28 mouse cellular contexts compared by ENCODE assay signal in genomic region chr19:24676429-24676828, GRCm38 (mm10). TPM values are rescaled to one million over a fixed set of nuclear protein-coding genes. Genes with fewer than 3 reads are reported as not detected.
DNase-seq lines count a peak whose midpoint lies in the region; ATAC-seq and TF ChIP-seq lines count a peak whose summit lies in the region.
"Had no signal": no experiment of that assay in that cellular context is flagged by ENCODE, and none has a peak within 500 bp of the region (broad histone marks: within the 10 kb centered on the region; RNA-seq: fewer than 3 reads in every experiment).

No protein-coding gene starts in this region.

- 84% methylated on average over 7 of the region's 7 CpGs for WGBS in intestine, postnatal 0 days
- WGBS in intestine, embryonic 15.5 days = 82% methylated on average over 7 of the region's 7 CpGs
- 40% methylated on average over 7 of the region's 7 CpGs for WGBS in heart, embryonic 16.5 days

- H3K4me3 ChIP-seq in intestine, postnatal 0 days (ENCODE audit: low read depth, low read length) = no peak overlapping the region
- H3K4me3 ChIP-seq in intestine, embryonic 15.5 days (replicated peaks) = no peak overlapping the region
- no peak overlapping the region for H3K4me3 ChIP-seq in heart, embryonic 16.5 days (ENCODE audit: low read length)
- H3K4me3 ChIP-seq: forebrain, embryonic 13.5 days; midbrain, embryonic 13.5 days; neural tube, embryonic 15.5 days had no signal

- peaks cover 6% of the 10 kb centered on the region; the same call in 1 of the 2 replicates for H3K4me1 ChIP-seq in intestine, postnatal 0 days (replicated peaks; ENCODE audit: control insufficient read depth, insufficient read depth, low read length)
- H3K4me1 ChIP-seq in intestine, embryonic 15.5 days (replicated peaks) = peaks cover 9% of the 10 kb centered on the region
- peaks cover 21% of the 10 kb centered on the region for H3K4me1 ChIP-seq in heart, embryonic 16.5 days (ENCODE audit: control insufficient read depth, insufficient read depth, low read length)
- H3K4me1 ChIP-seq: forebrain, embryonic 13.5 days; midbrain, embryonic 13.5 days; neural tube, embryonic 15.5 days had no signal

- H3K36me3 ChIP-seq in intestine, postnatal 0 days (ENCODE audit: control insufficient read depth, insufficient read depth) = no peaks in the 10 kb centered on the region
- H3K36me3 ChIP-seq in intestine, embryonic 15.5 days = no peaks in the 10 kb centered on the region
- no peaks in the 10 kb centered on the region for H3K36me3 ChIP-seq in heart, embryonic 16.5 days (ENCODE audit: control insufficient read depth, insufficient read depth)
- H3K36me3 ChIP-seq: midbrain, embryonic 13.5 days; neural tube, embryonic 15.5 days had no signal

- 0 out of 2 replicates have a peak overlapping the region, but pooled peaks have one; percentile 3 for H3K4me2 ChIP-seq in intestine, postnatal 0 days (replicated peaks; ENCODE audit: low read depth)
- H3K4me2 ChIP-seq in intestine, embryonic 15.5 days (replicated peaks) = no peak overlapping the region
- H3K4me2 ChIP-seq in heart, embryonic 16.5 days (ENCODE audit: low read depth, low read length) = no peak overlapping the region
- H3K4me2 ChIP-seq: forebrain, embryonic 13.5 days; hindbrain, embryonic 14.5 days; midbrain, embryonic 13.5 days; neural tube, embryonic 15.5 days had no signal

- no peak for ATAC-seq in intestine, postnatal 0 days
- no peak for ATAC-seq in intestine, embryonic 15.5 days
- peak; percentile 62 for ATAC-seq in heart, embryonic 16.5 days (replicated peaks; ENCODE audit: extremely low read depth, insufficient read depth, low FRiP score)
- ATAC-seq: forebrain, embryonic 13.5 days; midbrain, embryonic 13.5 days; Patski had no signal

- no peaks in the 10 kb centered on the region for H3K27me3 ChIP-seq in intestine, postnatal 0 days (replicated peaks; ENCODE audit: control insufficient read depth, insufficient read depth, low read length)
- H3K27me3 ChIP-seq in intestine, embryonic 15.5 days (replicated peaks) = no peaks in the 10 kb centered on the region
- no peaks in the 10 kb centered on the region for H3K27me3 ChIP-seq in heart, embryonic 16.5 days (ENCODE audit: control insufficient read depth, insufficient read depth, low read length)
- H3K27me3 ChIP-seq: forebrain, embryonic 13.5 days; midbrain, embryonic 13.5 days; neural tube, embryonic 15.5 days; Patski had no signal

- H3K9me3 ChIP-seq in intestine, postnatal 0 days (ENCODE audit: control insufficient read depth) = no peaks in the 10 kb centered on the region
- no peaks in the 10 kb centered on the region for H3K9me3 ChIP-seq in intestine, embryonic 15.5 days
- no peaks in the 10 kb centered on the region for H3K9me3 ChIP-seq in heart, embryonic 16.5 days (replicated peaks; ENCODE audit: control insufficient read depth, low read length)
- H3K9me3 ChIP-seq: forebrain, embryonic 13.5 days; midbrain, embryonic 13.5 days; neural tube, embryonic 15.5 days had no signal

- peak; percentile 94 for DNase-seq in heart, adult 11 months
- no peak for DNase-seq in heart, adult 8-10 months (ENCODE audit: low spot score)
- DNase-seq in ovary, postnatal 10 days (ENCODE audit: low spot score) = no peak
- DNase-seq in cerebellum, adult 9-11 months = no peak
- DNase-seq: adrenal gland, postnatal 10 days; cerebellum, adult 8-10 months; cerebellum, postnatal 36 days; kidney, adult 9 months; kidney, postnatal 14 days; liver; lung, adult 2 months; lung, postnatal 10 days; right cerebral cortex, postnatal 25 days; spleen, adult 18-20 months; thymus, postnatal 25 days had no signal

- no peak for TF ChIP-seq CTCF in intestine, postnatal 0 days (IDR thresholded peaks at IDR 0.05; ENCODE audit: low read depth)

- no peak overlapping the region for H3K9ac ChIP-seq in intestine, postnatal 0 days (ENCODE audit: low read depth, low read length)
- H3K9ac ChIP-seq in intestine, embryonic 15.5 days = no peak overlapping the region
- H3K9ac ChIP-seq in heart, embryonic 16.5 days (ENCODE audit: low read length) = no peak overlapping the region
- H3K9ac ChIP-seq: forebrain, embryonic 13.5 days; hindbrain, embryonic 14.5 days; liver, embryonic 14.5 days; midbrain, embryonic 13.5 days; neural tube, embryonic 15.5 days had no signal

- no peak overlapping the region for H3K27ac ChIP-seq in intestine, postnatal 0 days (ENCODE audit: low read depth, low read length)
- H3K27ac ChIP-seq in intestine, embryonic 15.5 days = no peak overlapping the region
- H3K27ac ChIP-seq in heart, embryonic 16.5 days (ENCODE audit: low read length) = 0 out of 2 replicates have a peak overlapping the region, but pooled peaks have one; percentile 8
- H3K27ac ChIP-seq: forebrain, embryonic 13.5 days; hindbrain, embryonic 14.5 days; liver, embryonic 14.5 days; macrophage; midbrain, embryonic 13.5 days; neural tube, embryonic 15.5 days had no signal

RNA-seq across cellular contexts. Expression of gene Tmem252, which starts 2.6 kb away (rescaled TPM):
- under 1 TPM in 3 of 4 experiments, not detected in 1; 0.09 to 0.11 (median 0.09) TPM for total RNA-seq in heart, adult 8-10 months (2022)
- polyA plus RNA-seq in intestine, postnatal 0 days (2015; fragmentation: Nextera tagmentation; extraction: Ambion mirVana) = 9.3 and 11.3 TPM in 2 replicates
- 4.8 and 5.4 TPM in 2 replicates for polyA plus RNA-seq in intestine, embryonic 15.5 days (2015; fragmentation: Nextera tagmentation; extraction: Ambion mirVana)
- polyA plus RNA-seq in heart, embryonic 16.5 days (2015; fragmentation: Nextera tagmentation; extraction: Ambion mirVana) = 3.9 TPM in 2 replicates
- total RNA-seq: hematopoietic stem cell, adult 5-6 weeks; megakaryocyte-erythroid progenitor cell, adult 5-6 weeks; MEL had no signal
- polyA plus RNA-seq: macrophage had no signal
